Mouse (Mus musculus) myocyte (in vitro differentiated cells): ENCODE results near the gene Hal.

Experiments
- E2F4 ChIP-seq: IDR thresholded peaks from one replicate; pipeline ENCODE4 v1.6.1; 2011; ENCODE audit warnings: mild to moderate bottlenecking, control low read depth, moderate library complexity; ENCODE audit not compliant: insufficient read depth
- MAX ChIP-seq: IDR thresholded peaks from one replicate; pipeline ENCODE4 v1.6.1; 2011; ENCODE audit warnings: low read depth, mild to moderate bottlenecking, control low read depth
- POLR2A ChIP-seq: IDR thresholded peaks from one replicate; pipeline ENCODE4 v1.6.1; 2011; ENCODE audit warnings: low read depth, mild to moderate bottlenecking, control low read depth, moderate library complexity; ENCODE audit not compliant: insufficient read length
- POLR2AphosphoS2 ChIP-seq: IDR thresholded peaks from one replicate; pipeline ENCODE4 v1.6.1; 2011; ENCODE audit warnings: low read depth, control low read depth; ENCODE audit not compliant: insufficient read length
- TCF12 ChIP-seq: IDR thresholded peaks from one replicate; pipeline ENCODE4 v1.6.1; 2011; ENCODE audit warnings: mild to moderate bottlenecking, control low read depth; ENCODE audit not compliant: poor library complexity, insufficient read depth, severe bottlenecking
- TCF3 ChIP-seq: IDR thresholded peaks from one replicate; pipeline ENCODE4 v1.6.1; 2011; ENCODE audit warnings: low read depth, control low read depth; ENCODE audit not compliant: insufficient read length

GRCm38 (mm10) chr10:93539775-93540430 lies 51.3 kb downstream of the Hal start, which contains the start of gene Amdhd1:
- no peak for TF ChIP-seq POLR2A
- TF ChIP-seq MAX = no peak
- TF ChIP-seq POLR2AphosphoS2 = no peak
- no peak for TF ChIP-seq E2F4
- TF ChIP-seq TCF3 = no peak
- TF ChIP-seq TCF12 = no peak
